Mouse (Mus musculus): Measurements from ENCODE around the gene Rin2.
"Not testable (repeated sequence)": the region's sequence is repeated elsewhere in the genome, so short reads cannot be mapped to it uniquely, and the experiment has no call there.

Gene Rin2

GRCm38 (mm10) chr2:145683536-145683935 is 8.5 kb downstream of the Rin2 start:
- in situ Hi-C loops (cut with MseI, MboI) = no loop called here

GRCm38 (mm10) chr2:145684151-145684550 is 9.1 kb downstream of the Rin2 start:
- in situ Hi-C loops (cut with MseI, MboI) = no loop called here

- in situ Hi-C loops (cut with MseI, MboI) = no loop called here
Measured at GRCm38 (mm10) chr2:145684891-145685290, 9.9 kb downstream of the Rin2 start.

- in situ Hi-C loops (cut with MseI, MboI) = no loop called here
Measured at GRCm38 (mm10) chr2:145686017-145686416, 11.0 kb downstream of the Rin2 start.

- in situ Hi-C loops (cut with MseI, MboI) = loop anchor here (10.0 kb wide), 3 partner anchors 103 to 213 kb away; partner anchors contain the start of gene Naa20 (in 1 of the 2)
Measured at GRCm38 (mm10) chr2:145691367-145692009, 16.5 kb downstream of the Rin2 start.

- in situ Hi-C loops (cut with MseI, MboI) = loop anchor here (10.0 kb wide), 3 partner anchors 98 to 208 kb away; partner anchors contain the start of gene Naa20 (in 1 of the 2)
Measured at GRCm38 (mm10) chr2:145697160-145697559, 22.1 kb downstream of the Rin2 start.

- in situ Hi-C loops (cut with MseI, MboI) = loop anchor here (5.0 to 10.0 kb wide), 4 partner anchors 88 to 205 kb away; partner anchors contain the start of gene Naa20 (in 1 of the 2)
Measured at GRCm38 (mm10) chr2:145699414-145700071, 24.5 kb downstream of the Rin2 start.

- in situ Hi-C loops (cut with MseI, MboI) = loop anchor here in 1 of 2 experiments (5.0 to 10.0 kb wide), 2 partner anchors 87 to 184 kb away; no protein-coding TSS in a partner anchor
Measured at GRCm38 (mm10) chr2:145700237-145700985, 25.4 kb downstream of the Rin2 start.

- in situ Hi-C loops (cut with MseI, MboI) = loop anchor here in 1 of 2 experiments (5.0 to 10.0 kb wide), 2 partner anchors 86 to 183 kb away; no protein-coding TSS in a partner anchor
Measured at GRCm38 (mm10) chr2:145701605-145702335, 26.8 kb downstream of the Rin2 start.

GRCm38 (mm10) chr2:145704738-145705137 is 29.7 kb downstream of the Rin2 start:
- in situ Hi-C loops (cut with MseI, MboI) = loop anchor here in 1 of 2 experiments (5.0 to 10.0 kb wide), 2 partner anchors 83 to 180 kb away; no protein-coding TSS in a partner anchor

- in situ Hi-C loops (cut with MseI, MboI) = loop anchor here in 1 of 2 experiments (10.0 kb wide), 1 partner anchor 175 kb away; no protein-coding TSS in a partner anchor
Measured at GRCm38 (mm10) chr2:145709727-145710389, 34.8 kb downstream of the Rin2 start.

- in situ Hi-C loops (cut with MseI, MboI) = no loop called here
Measured at GRCm38 (mm10) chr2:145711512-145711911, 36.5 kb downstream of the Rin2 start.

GRCm38 (mm10) chr2:145712026-145712425 is 37.0 kb downstream of the Rin2 start:
- in situ Hi-C loops (cut with MseI, MboI) = no loop called here

GRCm38 (mm10) chr2:145717539-145717938 is 42.5 kb downstream of the Rin2 start:
- in situ Hi-C loops (cut with MseI, MboI) = no loop called here

GRCm38 (mm10) chr2:145718624-145719183 is 43.7 kb downstream of the Rin2 start:
- in situ Hi-C loops (cut with MseI, MboI) = no loop called here

GRCm38 (mm10) chr2:145720157-145720556 is 45.1 kb downstream of the Rin2 start:
- in situ Hi-C loops (cut with MseI, MboI) = no loop called here

GRCm38 (mm10) chr2:145720743-145721142 is 45.7 kb downstream of the Rin2 start:
- in situ Hi-C loops (cut with MseI, MboI) = no loop called here

GRCm38 (mm10) chr2:145722304-145722703 is 47.3 kb downstream of the Rin2 start:
- in situ Hi-C loops (cut with MseI, MboI) = not testable (repeated sequence)

GRCm38 (mm10) chr2:145724288-145724687 is 49.3 kb downstream of the Rin2 start:
- in situ Hi-C loops (cut with MseI, MboI) = no loop called here

- in situ Hi-C loops (cut with MseI, MboI) = no loop called here
Measured at GRCm38 (mm10) chr2:145729414-145729813, 54.4 kb downstream of the Rin2 start.

Measured in mouse trophoblast stem cell (cell line).